Mouse (Mus musculus): ENCODE measurements at regions not wholly inside any gene's neighbourhood (a gene's known extent, or its start where the extent isn't known, plus 50 kb on each side); places are given as distances from the start of the nearest gene placed in this dataset.

GRCm38 (mm10) chr11:19154813-19155616 lies 136.2 kb upstream of the Meis1 start:
- no peak for TF ChIP-seq CTCF (IDR thresholded peaks at IDR 0.05; ENCODE audit: low read depth, low read length)
- no peak for TF ChIP-seq POLR2A (IDR thresholded peaks at IDR 0.05; ENCODE audit: insufficient read depth, low read length)
